Mouse (Mus musculus): ENCODE results near the gene Xcl1.
"Not testable (repeated sequence)": the region's sequence is repeated elsewhere in the genome, so short reads cannot be mapped to it uniquely, and the experiment has no call there.

Gene Xcl1
- long read RNA-seq, experiment 1, partial matches to known transcripts = 0 of 1 reads
- long read RNA-seq, experiment 1, other reads (novel, unspliced or antisense) = 0 of 1 reads
- long read RNA-seq, experiment 2, partial matches to known transcripts = 0 of 1 reads
- long read RNA-seq, experiment 2, other reads (novel, unspliced or antisense) = 0 of 1 reads

GRCm38 (mm10) chr1:164935477-164936044, at the start of gene Xcl1:
Gene Xcl1 (minus strand): TSS chr1:164935527.
- intact Hi-C loops (cut with DNase I) = no loop called here

- intact Hi-C loops (cut with DNase I) = not testable (repeated sequence)
These were observed 49.4 kb upstream of the Xcl1 start for GRCm38 (mm10) chr1:164984681-164985080.

- intact Hi-C loops (cut with DNase I) = no loop called here
These were observed 42.0 kb upstream of the Xcl1 start for GRCm38 (mm10) chr1:164977351-164977750.

GRCm38 (mm10) chr1:164975729-164976128, 40.4 kb upstream of the Xcl1 start:
- intact Hi-C loops (cut with DNase I) = no loop called here

GRCm38 (mm10) chr1:164975276-164975675, 39.9 kb upstream of the Xcl1 start:
- intact Hi-C loops (cut with DNase I) = no loop called here

- intact Hi-C loops (cut with DNase I) = no loop called here
These were observed 38.5 kb upstream of the Xcl1 start for GRCm38 (mm10) chr1:164973790-164974189.

- intact Hi-C loops (cut with DNase I) = no loop called here
These were observed 38.0 kb upstream of the Xcl1 start for GRCm38 (mm10) chr1:164973341-164973740.

- intact Hi-C loops (cut with DNase I) = no loop called here
These were observed 37.4 kb upstream of the Xcl1 start for GRCm38 (mm10) chr1:164972744-164973143.

GRCm38 (mm10) chr1:164966095-164966698, 30.9 kb upstream of the Xcl1 start:
- intact Hi-C loops (cut with DNase I) = no loop called here

GRCm38 (mm10) chr1:164960610-164961009, 25.3 kb upstream of the Xcl1 start:
- intact Hi-C loops (cut with DNase I) = no loop called here

GRCm38 (mm10) chr1:164959787-164960385, 24.6 kb upstream of the Xcl1 start:
- intact Hi-C loops (cut with DNase I) = no loop called here

- intact Hi-C loops (cut with DNase I) = no loop called here
These were observed 23.8 kb upstream of the Xcl1 start for GRCm38 (mm10) chr1:164959160-164959559.

- intact Hi-C loops (cut with DNase I) = no loop called here
These were observed 22.6 kb upstream of the Xcl1 start for GRCm38 (mm10) chr1:164957974-164958373.

- intact Hi-C loops (cut with DNase I) = no loop called here
These were observed 21.5 kb upstream of the Xcl1 start for GRCm38 (mm10) chr1:164956725-164957399.

- intact Hi-C loops (cut with DNase I) = no loop called here
These were observed 20.3 kb upstream of the Xcl1 start for GRCm38 (mm10) chr1:164955452-164956196.

- intact Hi-C loops (cut with DNase I) = no loop called here
These were observed 18.2 kb upstream of the Xcl1 start for GRCm38 (mm10) chr1:164953574-164953973.

- intact Hi-C loops (cut with DNase I) = no loop called here
These were observed 733 bp upstream of the Xcl1 start for GRCm38 (mm10) chr1:164936060-164936459.

- intact Hi-C loops (cut with DNase I) = no loop called here
These were observed 1.7 kb downstream of the Xcl1 start for GRCm38 (mm10) chr1:164933441-164934188.

- intact Hi-C loops (cut with DNase I) = no loop called here
These were observed 4.2 kb downstream of the Xcl1 start for GRCm38 (mm10) chr1:164931135-164931534.

GRCm38 (mm10) chr1:164930006-164930405, 5.3 kb downstream of the Xcl1 start:
- intact Hi-C loops (cut with DNase I) = no loop called here

Measured in adrenal gland (tissue).